Mouse (Mus musculus): ENCODE results near the gene Gbp8.

- no peak for TF ChIP-seq CTCF (IDR thresholded peaks at IDR 0.05)
- no peak for TF ChIP-seq POLR2A (IDR thresholded peaks at IDR 0.05; ENCODE audit: insufficient read depth, low read depth, low read length)
- no peak for TF ChIP-seq EP300 (IDR thresholded peaks at IDR 0.05; ENCODE audit: insufficient read depth, low read depth, low read length)
These were observed 126.8 kb downstream of the Gbp8 start for GRCm38 (mm10) chr5:105012551-105012950.
